Mouse (Mus musculus) CH12.LX (cell line): ENCODE measurements around the gene Tk1. TPM values are rescaled to one million over a fixed set of nuclear protein-coding genes. Genes with fewer than 3 reads are reported as not detected.
"Not testable (repeated sequence)": the region's sequence is repeated elsewhere in the genome, so short reads cannot be mapped to it uniquely, and the experiment has no call there.

ENCODE experiments used
- DNase-seq: peaks from one replicate; pipeline ENCODE4 v3.0.0-alpha.2; 2013; ENCODE audit errors: extremely low read depth
- H3K27ac ChIP-seq: 2 replicates; pipeline ENCODE4 v1.5.1; 2012; ENCODE audit warnings: low read depth, mild to moderate bottlenecking, control low read depth, moderate library complexity; ENCODE audit not compliant: insufficient read depth
- H3K27me3 ChIP-seq: replicated peaks from 2 replicates; pipeline ENCODE3; 2012; ENCODE audit warnings: inconsistent platforms
- H3K36me3 ChIP-seq, 2 experiments: replicated peaks in 1 of 2; 2 replicates each; pipeline versions ENCODE3 to v1.6.1; 2012; ENCODE audit warnings: inconsistent platforms in 1 of 2, low read length in 1 of 2, mild to moderate bottlenecking in 1 of 2, mixed read lengths in 1 of 2, moderate library complexity in 1 of 2; ENCODE audit not compliant: control insufficient read depth in 1 of 2, insufficient read depth in 1 of 2
- H3K4me1 ChIP-seq, 2 experiments: 2 replicates each; pipeline ENCODE4 v1.6.1; 2012; ENCODE audit warnings: inconsistent platforms in 1 of 2, moderate library complexity in 1 of 2; ENCODE audit not compliant: insufficient read depth in 2 of 2, control insufficient read depth in 1 of 2
- H3K4me2 ChIP-seq: 2 replicates; pipeline ENCODE4 v1.6.1; 2012; ENCODE audit warnings: low read depth, mild to moderate bottlenecking, control low read depth; ENCODE audit not compliant: poor library complexity, insufficient read depth, severe bottlenecking
- H3K4me3 ChIP-seq, 3 experiments: fragments of 150-350 bp in 1 of 3; sonication (generic) in 1 of 3; replicated peaks in 1 of 3; 2 replicates each; pipeline versions ENCODE3 to v1.5.1; 2011 to 2012; ENCODE audit warnings: low read depth in 2 of 3, low read length in 2 of 3, mild to moderate bottlenecking in 2 of 3, moderate library complexity in 2 of 3, control low read depth in 1 of 3, improper control_type of control experiment in 1 of 3, inconsistent platforms in 1 of 3, mixed read lengths in 1 of 3; ENCODE audit not compliant: poor library complexity in 1 of 3
- H3K79me2 ChIP-seq: replicated peaks from 2 replicates; pipeline ENCODE4 v1.6.1; 2012; ENCODE audit warnings: mild to moderate bottlenecking, moderate library complexity; ENCODE audit not compliant: control insufficient read depth, poor library complexity, insufficient read depth, severe bottlenecking; ENCODE audit errors: extremely low read depth
- H3K9ac ChIP-seq: 2 replicates; pipeline ENCODE4 v1.6.1; 2012; ENCODE audit warnings: low read depth, mild to moderate bottlenecking, control low read depth, moderate library complexity; ENCODE audit not compliant: insufficient read depth
- H3K9me3 ChIP-seq: replicated peaks from 2 replicates; pipeline ENCODE3; 2012; ENCODE audit warnings: low read length, inconsistent platforms, mixed read lengths
- CHD1 ChIP-seq: IDR thresholded peaks from 2 replicates; pipeline ENCODE4 v1.6.1; 2012; ENCODE audit warnings: low read depth, low read length, improper control_type of control experiment, inconsistent platforms
- CTCF ChIP-seq, 2 experiments: IDR thresholded peaks in 1 of 2; conservative IDR thresholded peaks in 1 of 2; 2 replicates each; pipeline ENCODE4 v1.5.1; 2011 to 2012; ENCODE audit warnings: low read depth in 2 of 2, low read length in 2 of 2, improper control_type of control experiment in 1 of 2, inconsistent platforms in 1 of 2, mild to moderate bottlenecking in 1 of 2, moderate library complexity in 1 of 2
- JUND ChIP-seq: conservative IDR thresholded peaks from 2 replicates; pipeline ENCODE4 v1.6.1; 2011; ENCODE audit warnings: low read depth, low read length, improper control_type of control experiment
- KAT2A ChIP-seq: IDR thresholded peaks from 2 replicates; pipeline ENCODE4 v1.6.1; 2012; ENCODE audit warnings: low read length, improper control_type of control experiment, inconsistent platforms; ENCODE audit not compliant: insufficient replicate concordance
- MAX ChIP-seq: IDR thresholded peaks from 2 replicates; pipeline ENCODE4 v1.6.1; 2011; ENCODE audit warnings: low read length, improper control_type of control experiment
- MEF2A ChIP-seq: IDR thresholded peaks from 2 replicates; pipeline ENCODE4 v1.6.1; 2014; ENCODE audit warnings: low read depth, mild to moderate bottlenecking, inconsistent platforms, low read length, improper control_type of control experiment, borderline replicate concordance
- MYC ChIP-seq: IDR thresholded peaks from 2 replicates; pipeline ENCODE4 v1.6.1; 2011; ENCODE audit warnings: low read depth, mild to moderate bottlenecking, improper control_type of control experiment, low read length
- POLR2A ChIP-seq: IDR thresholded peaks from 2 replicates; pipeline ENCODE4 v1.6.1; 2011; ENCODE audit warnings: low read depth, mild to moderate bottlenecking, improper control_type of control experiment, low read length
- POLR2AphosphoS2 ChIP-seq: IDR thresholded peaks from 2 replicates; pipeline ENCODE4 v1.6.1; 2011; ENCODE audit warnings: low read depth, low read length, improper control_type of control experiment
- ZC3H11A ChIP-seq: IDR thresholded peaks from 2 replicates; pipeline ENCODE4 v1.6.1; 2012; ENCODE audit warnings: low read depth, mild to moderate bottlenecking, inconsistent platforms, low read length, improper control_type of control experiment
- ZMIZ1 ChIP-seq: IDR thresholded peaks from 2 replicates; pipeline ENCODE4 v1.6.1; 2012; ENCODE audit warnings: low read depth, mild to moderate bottlenecking, inconsistent platforms, low read length, improper control_type of control experiment
- ZNF384 ChIP-seq: IDR thresholded peaks from 2 replicates; pipeline ENCODE4 v1.6.1; 2012; ENCODE audit warnings: low read depth, low read length, improper control_type of control experiment, inconsistent platforms
- dilution Hi-C: fragments of 300-500 bp; cut with MboI; formaldehyde crosslinking; loops from 2 replicates; pipeline ENCODE4 v1.14.3; 2020; ENCODE audit warnings: low sequenced_read_pairs; ENCODE audit not compliant: extremely low pct_unique_long_range_greater_than_20kb, extremely low pct_ligation_motif_present
- in situ Hi-C: fragments of 300-500 bp; cut with MboI; formaldehyde crosslinking; loops from 3 replicates; pipeline ENCODE4 v1.14.3; 2019; ENCODE audit warnings: low sequenced_read_pairs, low pct_ligation_motif_present, low pct_unique_long_range_greater_than_20kb, mixed read lengths
- polyA plus RNA-seq: library from polyadenylated mRNA; unstranded; fragments of >175 nt; gene quantifications from 2 replicates; pipeline ENCODE4 v1.2.1, GENCODE M21; 2012; ENCODE audit warnings: low read depth; ENCODE audit not compliant: insufficient read length
- total RNA-seq, 2 experiments: library from RNA; depleted of rRNA; stranded (reverse); fragments of 300-350 nt in 1 of 2; fragments of >200 nt in 1 of 2; gene quantifications; 2 replicates each; pipeline ENCODE4 v1.2.3; 2012 to 2014

Tk1 gene
- total and polyA plus RNA-seq, 3 experiments = 146 to 235 (median 179) TPM

- Histone ChIP-seq H3K79me2 (no peaks in the 10 kb centered on the region), H3K9me3 (no peaks in the 10 kb centered on the region), H3K27ac (no peak overlapping the region), H3K36me3 (peaks cover 3 to 32% of the 10 kb centered on the region in 2 experiments), H3K4me1 (peaks cover 5 to 33% of the 10 kb centered on the region in 2 experiments), H3K4me2 (no peak overlapping the region), H3K9ac (no peak overlapping the region), H3K27me3 (no peaks in the 10 kb centered on the region), H3K4me3 (no peak overlapping the region)
- DNase-seq = no peak
- in situ Hi-C loops = no loop called here
- dilution Hi-C loops = no loop called here
- TF ChIP-seq ZC3H11A (no peak), MEF2A (no peak), POLR2A (no peak), MYC (no peak), MAX (no peak), CTCF (conservative IDR thresholded peaks at IDR 0.05 in 1 of 2, IDR thresholded peaks at IDR 0.05 in 1 of 2; ENCODE audit: low read depth in 2 of 2, low read length in 2 of 2) (no peak), ZMIZ1 (no peak), POLR2AphosphoS2 (no peak), CHD1 (no peak), KAT2A (no peak), JUND (no peak), ZNF384 (no peak)
Observed at GRCm38 (mm10) chr11:117834086-117834485, 8.2 kb upstream of the Tk1 start.

GRCm38 (mm10) chr11:117833509-117833908 is 7.6 kb upstream of the Tk1 start:
- peak in 1 of 2 experiments; percentile 10; a peak in 1 of 4 replicates for TF ChIP-seq CTCF (conservative IDR thresholded peaks at IDR 0.05 in 1 of 2, IDR thresholded peaks at IDR 0.05 in 1 of 2; ENCODE audit: low read depth in 2 of 2, low read length in 2 of 2)
- peak; percentile 67 for TF ChIP-seq ZNF384
- in situ Hi-C loops, H3K27ac ChIP-seq, DNase-seq, dilution Hi-C loops, H3K79me2 ChIP-seq, H3K4me2 ChIP-seq, H3K9ac ChIP-seq, H3K9me3 ChIP-seq, H3K4me3 ChIP-seq, H3K27me3 ChIP-seq: not testable (repeated sequence)
- H3K4me1 ChIP-seq = peaks cover 11 to 39% of the 10 kb centered on the region in 2 experiments
- H3K36me3 ChIP-seq = peaks cover 3 to 29% of the 10 kb centered on the region in 2 experiments
